Mouse (Mus musculus): ENCODE measurements around the gene Zfp592. TPM values are rescaled to one million over a fixed set of nuclear protein-coding genes. Genes with fewer than 3 reads are reported as not detected.

The Zfp592 gene
- total RNA-seq, 2 experiments from 2014 or later = 14.3 to 18.4 TPM

- DNase-seq = peak in 1 of 2 experiments; percentile 58
Observed at GRCm38 (mm10) chr7:81057901-81058711, 64.6 kb downstream of the Zfp592 start.

- DNase-seq = no peak
Observed at GRCm38 (mm10) chr7:81058712-81059154, 65.3 kb downstream of the Zfp592 start.

GRCm38 (mm10) chr7:81059388-81059787 is 65.9 kb downstream of the Zfp592 start:
- DNase-seq = peak; percentile 67

- DNase-seq = no peak
Observed at GRCm38 (mm10) chr7:81060908-81061307, 67.4 kb downstream of the Zfp592 start.

- peak in 1 of 2 experiments; percentile 56 for DNase-seq
Observed at GRCm38 (mm10) chr7:81061936-81062335, 68.5 kb downstream of the Zfp592 start.

GRCm38 (mm10) chr7:81063332-81063731 is 69.9 kb downstream of the Zfp592 start:
- DNase-seq = no peak

- no peak for DNase-seq
Observed at GRCm38 (mm10) chr7:81066714-81067113, 73.2 kb downstream of the Zfp592 start.

- peak; percentile 90 to 92 for DNase-seq
Observed at GRCm38 (mm10) chr7:81072463-81072862, 79.0 kb downstream of the Zfp592 start.

- DNase-seq = no peak
Observed at GRCm38 (mm10) chr7:81073273-81073672, 79.8 kb downstream of the Zfp592 start.

GRCm38 (mm10) chr7:81074546-81074945 is 81.1 kb downstream of the Zfp592 start:
- DNase-seq = no peak

GRCm38 (mm10) chr7:81075299-81075698 is 81.8 kb downstream of the Zfp592 start:
- no peak for DNase-seq

- DNase-seq = no peak
Observed at GRCm38 (mm10) chr7:81075732-81076131, 82.3 kb downstream of the Zfp592 start.

- peak; percentile 75 to 84 for DNase-seq
Observed at GRCm38 (mm10) chr7:81077009-81077408, 83.5 kb downstream of the Zfp592 start.

- peak; percentile 76 to 78 for DNase-seq
Observed at GRCm38 (mm10) chr7:81078740-81079139, 85.3 kb downstream of the Zfp592 start.

- no peak for DNase-seq
Observed at GRCm38 (mm10) chr7:81093420-81093965, 100.0 kb downstream of the Zfp592 start.

GRCm38 (mm10) chr7:81094104-81094757 is 100.8 kb downstream of the Zfp592 start:
- no peak for DNase-seq

Other genes starting within 250 kb of the Zfp592 start
- gene Iqgap1, start 167.7 kb upstream of the Zfp592 start, total RNA-seq (2021) = 10 to 100 TPM; 32.7 to 35.3 TPM
- gene Zscan2, start 132.8 kb upstream of the Zfp592 start, total RNA-seq (2021) = 1 to 10 TPM; 3.7 to 6.4 TPM
- gene Wdr73, start 92.4 kb upstream of the Zfp592 start, total RNA-seq (2021) = 1 to 10 TPM; 7.5 to 8.6 TPM
- 10 to 100 TPM in 1 of 2 experiments, 1 to 10 TPM in 1; 9.2 to 10.8 TPM for gene Nmb, start 88.6 kb upstream of the Zfp592 start, total RNA-seq (2021)
- 10 to 100 TPM; 49.2 to 51.6 TPM for gene Sec11a, start 45.9 kb upstream of the Zfp592 start, total RNA-seq (2021)
- gene Alpk3, start 63.9 kb downstream of the Zfp592 start, total RNA-seq (2021) = 100 to 1,000 TPM; 112 to 119 TPM
- gene Slc28a1, start 121.1 kb downstream of the Zfp592 start, total RNA-seq (2021) = under 1 TPM; 0.12 to 0.21 TPM
- gene Pde8a, start 219.9 kb downstream of the Zfp592 start, total RNA-seq (2021) = 10 to 100 TPM; 13.8 to 16.1 TPM

Measured in heart, adult 18-20 months (tissue).